Mouse (Mus musculus) lung, postnatal 4 days (tissue): ENCODE measurements around the gene Lhfpl2.
A peak's percentile ranks its signal among the peaks of the same experiment; 100 is the strongest.

ENCODE experiments used
- DNase-seq, 2 experiments: peaks; one replicate each; pipeline ENCODE4 v3.0.0; 2021

Gene Lhfpl2

GRCm38 (mm10) chr13:94149006-94149405, 91.4 kb downstream of the Lhfpl2 start:
- DNase-seq: peak in 1 of 2 experiments; percentile 18

GRCm38 (mm10) chr13:94149781-94150180, 92.2 kb downstream of the Lhfpl2 start:
- DNase-seq: peak in 1 of 2 experiments; percentile 18

- peak in 1 of 2 experiments; percentile 7 for DNase-seq
Measured at GRCm38 (mm10) chr13:94151308-94151707, 93.7 kb downstream of the Lhfpl2 start.

- no peak for DNase-seq
Measured at GRCm38 (mm10) chr13:94152836-94153235, 95.2 kb downstream of the Lhfpl2 start.

GRCm38 (mm10) chr13:94153658-94154057, 96.1 kb downstream of the Lhfpl2 start:
- DNase-seq: peak in 1 of 2 experiments; percentile 1

GRCm38 (mm10) chr13:94154512-94155296, 97.1 kb downstream of the Lhfpl2 start:
- peak in 1 of 2 experiments; percentile 14 for DNase-seq

GRCm38 (mm10) chr13:94155657-94156429, 98.2 kb downstream of the Lhfpl2 start:
- peak in 1 of 2 experiments; percentile 19 for DNase-seq

GRCm38 (mm10) chr13:94158864-94159477, 101.4 kb downstream of the Lhfpl2 start:
- peak in 1 of 2 experiments; percentile 39 for DNase-seq

GRCm38 (mm10) chr13:94159478-94160220, 102.1 kb downstream of the Lhfpl2 start:
- DNase-seq: peak in 1 of 2 experiments; percentile 9

GRCm38 (mm10) chr13:94164501-94164900, 106.9 kb downstream of the Lhfpl2 start:
- DNase-seq: no peak

- no peak for DNase-seq
Measured at GRCm38 (mm10) chr13:94168319-94168718, 110.7 kb downstream of the Lhfpl2 start.

- DNase-seq: no peak
Measured at GRCm38 (mm10) chr13:94169325-94169916, 111.8 kb downstream of the Lhfpl2 start.

GRCm38 (mm10) chr13:94171612-94172011, 114.0 kb downstream of the Lhfpl2 start:
- no peak for DNase-seq

- DNase-seq: peak in 1 of 2 experiments; percentile 18
Measured at GRCm38 (mm10) chr13:94172533-94173310, 115.1 kb downstream of the Lhfpl2 start.

GRCm38 (mm10) chr13:94173633-94174576, 116.3 kb downstream of the Lhfpl2 start:
- DNase-seq: peak; percentile 43 to 64

GRCm38 (mm10) chr13:94174577-94175279, 117.1 kb downstream of the Lhfpl2 start:
- no peak for DNase-seq

- DNase-seq: no peak
Measured at GRCm38 (mm10) chr13:94175379-94176050, 117.9 kb downstream of the Lhfpl2 start.

- peak in 1 of 2 experiments; percentile 57 for DNase-seq
Measured at GRCm38 (mm10) chr13:94177148-94177547, 119.6 kb downstream of the Lhfpl2 start.
